Mouse (Mus musculus): ENCODE data around the gene Tlx2. TPM values are rescaled to one million over a fixed set of nuclear protein-coding genes. Genes with fewer than 3 reads are reported as not detected.

Gene Tlx2
- total RNA-seq, 1 experiment, result 0.58 TPM

DNA sequence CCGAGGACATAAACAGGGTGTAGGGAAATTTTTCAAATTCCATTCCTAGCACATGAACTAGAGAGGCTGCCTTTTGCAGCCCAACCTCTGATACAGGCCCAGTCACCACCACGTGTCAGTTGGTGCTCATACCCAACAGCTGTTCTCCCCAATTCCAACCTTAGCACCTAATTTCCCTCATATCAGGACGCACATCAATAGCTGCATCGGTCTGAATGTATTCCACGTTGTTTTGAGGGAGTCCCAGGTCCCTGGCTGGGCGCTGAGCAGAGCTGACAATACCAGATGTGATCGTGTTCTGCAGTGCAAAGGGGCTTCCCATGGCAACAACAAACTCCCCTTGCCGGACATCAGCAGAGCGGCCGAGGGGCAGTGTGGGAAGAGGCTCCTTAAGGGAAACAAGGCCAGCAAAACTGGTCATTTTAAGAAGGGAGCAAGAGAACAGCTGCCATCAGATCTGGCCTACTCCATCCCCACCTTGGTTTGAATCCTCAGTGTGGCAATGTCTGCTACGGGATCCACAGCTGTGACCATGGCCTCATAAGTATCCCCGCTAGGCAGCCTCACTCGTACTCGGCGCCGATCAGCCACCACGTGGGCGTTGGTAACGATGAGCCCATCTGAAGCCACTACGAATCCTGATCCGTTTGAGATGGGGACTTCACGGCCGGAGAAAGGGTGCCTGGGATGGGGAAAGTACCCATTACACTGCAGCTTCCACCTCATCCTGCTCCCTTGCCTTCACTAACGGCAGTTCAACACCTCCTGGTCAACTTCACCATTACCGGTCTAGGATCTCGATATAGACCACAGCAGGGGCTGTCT is 16.7 kb downstream of the Tlx2 start:
- TF ChIP-seq HCFC1 (IDR thresholded peaks at IDR 0.05; ENCODE audit: borderline replicate concordance, insufficient read depth, low read length), result no peak
- TF ChIP-seq CHD2 (IDR thresholded peaks at IDR 0.05; ENCODE audit: low read depth, low read length), result no peak
- TF ChIP-seq MAFK (IDR thresholded peaks at IDR 0.05; ENCODE audit: insufficient read depth, low read depth, low read length), result no peak
- TF ChIP-seq ZC3H11A (IDR thresholded peaks at IDR 0.05; ENCODE audit: borderline replicate concordance, low read depth, low read length), result no peak
- no peak for TF ChIP-seq ZNF384 (IDR thresholded peaks at IDR 0.05; ENCODE audit: low read depth, low read length)
- no peak overlapping the region for H3K27ac ChIP-seq (ENCODE audit: insufficient read depth, low read depth, low read length, poor library complexity, severe bottlenecking)
- no peak for DNase-seq (ENCODE audit: low read depth, low spot score)
- H3K36me3 ChIP-seq (ENCODE audit: control insufficient read depth, insufficient read depth, low read length, poor library complexity, severe bottlenecking), result peaks cover 19% of the 10 kb centered on the region
- in situ Hi-C loops (cut with MboI; ENCODE audit: low sequenced_read_pairs in 2 of 2, unreplicated experiment in 2 of 2), result loop anchor here (25.0 kb wide), 2 partner anchors 659 to 1534 kb away; partner anchors contain the start of genes Cyp26b1 (in 1 of the 2) and Vax2 (in 1 of the 2)
- peak overlapping the region; percentile 95 for H3K9ac ChIP-seq (ENCODE audit: insufficient read depth, low read depth, low read length, poor library complexity, severe bottlenecking)
- peak overlapping the region; percentile 89 to 97 for H3K4me3 ChIP-seq (ENCODE audit: insufficient read depth in 1 of 2, low read depth in 1 of 2, low read length in 2 of 2, poor library complexity in 1 of 2, severe bottlenecking in 1 of 2)
- no peaks in the 10 kb centered on the region for H3K9me3 ChIP-seq (ENCODE audit: control insufficient read depth, insufficient read depth, low read depth, low read length)
- peaks cover 0 to 8% of the 10 kb centered on the region in 2 experiments; a peak in 1 of 4 replicates for H3K4me1 ChIP-seq (ENCODE audit: control insufficient read depth in 2 of 2, insufficient read depth in 2 of 2, low read length in 2 of 2, poor library complexity in 1 of 2)

DNA sequence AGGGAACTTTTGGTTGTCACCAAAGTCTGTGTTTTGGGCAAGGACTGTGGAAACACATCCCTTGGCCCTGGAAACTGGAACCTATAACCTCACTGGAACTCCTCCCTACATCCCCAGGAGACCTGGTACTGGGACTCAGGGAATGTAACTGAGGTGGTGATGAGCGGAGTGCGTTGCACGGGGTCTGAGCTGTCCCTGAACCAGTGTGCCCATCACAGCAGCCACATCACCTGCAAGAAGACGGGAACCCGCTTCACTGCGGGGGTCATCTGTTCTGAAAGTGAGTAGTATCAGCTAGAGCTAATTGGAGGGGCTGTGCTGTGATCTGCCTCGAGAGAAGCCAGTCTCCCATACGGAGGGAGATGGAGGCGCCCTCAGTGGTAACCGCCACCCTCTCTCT is 20.7 kb downstream of the Tlx2 start:
- H3K9me3 ChIP-seq (ENCODE audit: control insufficient read depth, insufficient read depth, low read depth, low read length), result no peaks in the 10 kb centered on the region
- no peak overlapping the region for H3K9ac ChIP-seq (ENCODE audit: insufficient read depth, low read depth, low read length, poor library complexity, severe bottlenecking)
- peaks cover 0 to 2% of the 10 kb centered on the region in 2 experiments; a peak in 1 of 4 replicates for H3K4me1 ChIP-seq (ENCODE audit: control insufficient read depth in 2 of 2, insufficient read depth in 2 of 2, low read length in 2 of 2, poor library complexity in 1 of 2)
- H3K27ac ChIP-seq (ENCODE audit: insufficient read depth, low read depth, low read length, poor library complexity, severe bottlenecking), result no peak overlapping the region
- DNase-seq (ENCODE audit: low read depth, low spot score), result no peak
- TF ChIP-seq CHD2 (IDR thresholded peaks at IDR 0.05; ENCODE audit: low read depth, low read length) (no peak), MAFK (IDR thresholded peaks at IDR 0.05; ENCODE audit: insufficient read depth, low read depth, low read length) (no peak), ZC3H11A (IDR thresholded peaks at IDR 0.05; ENCODE audit: borderline replicate concordance, low read depth, low read length) (no peak), HCFC1 (IDR thresholded peaks at IDR 0.05; ENCODE audit: borderline replicate concordance, insufficient read depth, low read length) (no peak), ZNF384 (IDR thresholded peaks at IDR 0.05; ENCODE audit: low read depth, low read length) (no peak)
- no peak overlapping the region for H3K4me3 ChIP-seq (ENCODE audit: insufficient read depth in 1 of 2, low read depth in 1 of 2, low read length in 2 of 2, poor library complexity in 1 of 2, severe bottlenecking in 1 of 2)
- H3K36me3 ChIP-seq (ENCODE audit: control insufficient read depth, insufficient read depth, low read length, poor library complexity, severe bottlenecking), result peaks cover 3% of the 10 kb centered on the region; the same call in 1 of the 2 replicates
- in situ Hi-C loops (cut with MboI; ENCODE audit: low sequenced_read_pairs in 2 of 2, unreplicated experiment in 2 of 2), result no loop called here

DNA sequence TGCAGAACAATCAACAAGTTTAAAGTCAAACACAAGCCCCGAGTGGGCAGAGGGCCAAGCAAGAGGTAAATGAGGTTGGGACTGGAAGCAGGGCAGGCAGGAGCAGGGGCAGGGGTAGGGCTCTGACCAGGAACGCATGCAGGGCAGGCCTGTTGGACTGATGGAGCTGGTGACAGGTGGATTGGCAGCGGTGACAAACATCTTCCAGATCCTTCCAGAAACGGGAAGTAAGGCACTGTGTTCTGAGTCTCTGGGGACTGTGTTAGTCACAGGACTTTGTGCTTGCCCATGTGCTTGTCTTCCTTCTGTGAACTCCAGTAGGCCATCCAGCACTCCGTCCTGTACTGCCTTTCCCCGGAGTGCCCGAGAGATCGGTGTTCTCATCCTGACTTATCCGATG is 25.4 kb downstream of the Tlx2 start:
- no peak overlapping the region for H3K4me3 ChIP-seq (ENCODE audit: insufficient read depth in 1 of 2, low read depth in 1 of 2, low read length in 2 of 2, poor library complexity in 1 of 2, severe bottlenecking in 1 of 2)
- peaks cover 1 to 3% of the 10 kb centered on the region in 2 experiments; a peak in 2 of 4 replicates for H3K4me1 ChIP-seq (ENCODE audit: control insufficient read depth in 2 of 2, insufficient read depth in 2 of 2, low read length in 2 of 2, poor library complexity in 1 of 2)
- in situ Hi-C loops (cut with MboI; ENCODE audit: low sequenced_read_pairs in 2 of 2, unreplicated experiment in 2 of 2), result no loop called here
- no peaks in the 10 kb centered on the region for H3K36me3 ChIP-seq (ENCODE audit: control insufficient read depth, insufficient read depth, low read length, poor library complexity, severe bottlenecking)
- H3K9me3 ChIP-seq (ENCODE audit: control insufficient read depth, insufficient read depth, low read depth, low read length), result no peaks in the 10 kb centered on the region
- no peak overlapping the region for H3K27ac ChIP-seq (ENCODE audit: insufficient read depth, low read depth, low read length, poor library complexity, severe bottlenecking)
- DNase-seq (ENCODE audit: low read depth, low spot score), result no peak
- no peak overlapping the region for H3K9ac ChIP-seq (ENCODE audit: insufficient read depth, low read depth, low read length, poor library complexity, severe bottlenecking)
- TF ChIP-seq CHD2 (IDR thresholded peaks at IDR 0.05; ENCODE audit: low read depth, low read length) (no peak), ZNF384 (IDR thresholded peaks at IDR 0.05; ENCODE audit: low read depth, low read length) (no peak), ZC3H11A (IDR thresholded peaks at IDR 0.05; ENCODE audit: borderline replicate concordance, low read depth, low read length) (no peak), HCFC1 (IDR thresholded peaks at IDR 0.05; ENCODE audit: borderline replicate concordance, insufficient read depth, low read length) (no peak), MAFK (IDR thresholded peaks at IDR 0.05; ENCODE audit: insufficient read depth, low read depth, low read length) (no peak)

DNA sequence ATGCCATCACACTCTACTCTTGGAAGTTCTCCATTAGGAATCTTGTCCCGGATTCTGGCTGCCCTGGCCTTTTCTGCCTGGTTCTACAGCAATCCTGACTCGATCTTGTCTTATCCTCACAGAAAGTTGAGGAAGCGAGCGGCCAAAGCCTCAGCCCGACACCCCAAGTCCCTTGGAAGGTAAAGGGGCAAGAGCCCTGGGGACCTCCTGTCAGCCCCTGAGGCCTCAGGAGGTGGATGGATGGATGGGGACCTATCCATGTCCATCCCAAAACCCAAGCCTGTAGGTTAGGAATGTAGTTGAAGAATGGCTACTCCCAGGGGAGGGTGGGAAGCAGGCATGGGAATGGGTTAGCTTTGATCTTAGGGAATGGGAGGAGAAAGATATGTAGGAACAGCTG is 26.1 kb downstream of the Tlx2 start:
- TF ChIP-seq ZNF384 (IDR thresholded peaks at IDR 0.05; ENCODE audit: low read depth, low read length) (no peak), CHD2 (IDR thresholded peaks at IDR 0.05; ENCODE audit: low read depth, low read length) (no peak), MAFK (IDR thresholded peaks at IDR 0.05; ENCODE audit: insufficient read depth, low read depth, low read length) (no peak), HCFC1 (IDR thresholded peaks at IDR 0.05; ENCODE audit: borderline replicate concordance, insufficient read depth, low read length) (no peak), ZC3H11A (IDR thresholded peaks at IDR 0.05; ENCODE audit: borderline replicate concordance, low read depth, low read length) (no peak)
- DNase-seq (ENCODE audit: low read depth, low spot score), result no peak
- no peaks in the 10 kb centered on the region for H3K36me3 ChIP-seq (ENCODE audit: control insufficient read depth, insufficient read depth, low read length, poor library complexity, severe bottlenecking)
- no peak overlapping the region for H3K4me3 ChIP-seq (ENCODE audit: insufficient read depth in 1 of 2, low read depth in 1 of 2, low read length in 2 of 2, poor library complexity in 1 of 2, severe bottlenecking in 1 of 2)
- in situ Hi-C loops (cut with MboI; ENCODE audit: low sequenced_read_pairs in 2 of 2, unreplicated experiment in 2 of 2), result no loop called here
- no peak overlapping the region for H3K27ac ChIP-seq (ENCODE audit: insufficient read depth, low read depth, low read length, poor library complexity, severe bottlenecking)
- no peak overlapping the region for H3K9ac ChIP-seq (ENCODE audit: insufficient read depth, low read depth, low read length, poor library complexity, severe bottlenecking)
- no peaks in the 10 kb centered on the region for H3K9me3 ChIP-seq (ENCODE audit: control insufficient read depth, insufficient read depth, low read depth, low read length)
- peaks cover 1 to 5% of the 10 kb centered on the region in 2 experiments; a peak in 2 of 4 replicates for H3K4me1 ChIP-seq (ENCODE audit: control insufficient read depth in 2 of 2, insufficient read depth in 2 of 2, low read length in 2 of 2, poor library complexity in 1 of 2)
